Mouse (Mus musculus): Measurements from ENCODE around the gene Ascc3. TPM values are rescaled to one million over a fixed set of nuclear protein-coding genes. Genes with fewer than 3 reads are reported as not detected.
A peak's percentile ranks its signal among the peaks of the same experiment; 100 is the strongest.

Gene Ascc3
- total RNA-seq, 2 experiments from 2014 or later = 14.9 to 19.2 TPM

DNA sequence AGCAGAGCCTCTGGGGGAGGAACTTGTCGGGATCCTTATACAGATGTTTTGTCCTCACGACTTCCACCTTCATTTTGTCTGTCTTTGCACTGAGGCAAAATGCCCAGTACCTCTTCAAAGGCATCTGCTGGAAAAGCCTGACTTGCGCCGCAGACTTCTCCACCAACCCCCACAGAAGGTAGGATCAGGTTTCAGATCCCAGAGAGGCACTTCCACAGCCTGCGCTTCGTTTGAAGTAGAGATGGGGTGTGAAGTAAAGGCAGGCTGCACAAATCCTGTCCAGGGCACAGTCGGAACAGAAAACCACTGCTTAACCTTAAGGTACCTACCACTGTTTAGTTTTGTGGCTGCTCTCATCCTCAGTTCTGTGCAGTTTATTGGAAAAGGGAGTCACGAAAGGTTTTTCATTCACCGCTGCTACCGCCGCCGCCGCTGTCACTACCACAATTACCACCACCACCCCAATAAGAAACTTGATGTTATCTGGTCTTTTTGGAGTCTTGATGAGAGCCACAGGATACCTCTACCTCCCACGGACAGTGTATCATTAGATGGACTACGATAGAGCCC is 300.4 kb downstream of the Ascc3 start:
- no peak for DNase-seq
- intact Hi-C loops (cut with DNase I) = loop anchor here (10.0 kb wide), 1 partner anchor 512 kb away; no protein-coding TSS in a partner anchor

DNA sequence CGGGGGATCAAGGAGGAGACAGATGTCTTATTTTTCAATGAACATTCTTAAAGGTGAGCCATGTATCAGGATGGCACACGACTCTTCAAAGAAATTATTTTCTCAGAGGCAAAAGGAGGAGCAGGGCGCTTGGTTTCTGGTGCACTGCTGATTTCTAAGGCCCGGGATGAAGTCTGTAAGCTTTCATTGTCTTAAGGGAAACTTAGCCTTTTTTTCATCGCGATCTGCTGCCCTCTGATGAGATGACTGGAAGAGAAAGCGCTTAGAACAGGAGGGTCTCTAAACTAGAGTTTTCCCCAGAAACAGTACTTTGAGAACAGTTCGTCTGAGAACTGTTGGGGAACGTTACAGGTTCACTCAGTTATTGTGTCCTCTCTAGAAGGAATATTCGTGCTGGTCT is 301.1 kb downstream of the Ascc3 start:
- DNase-seq = no peak
- intact Hi-C loops (cut with DNase I) = loop anchor here (10.0 kb wide), 1 partner anchor 511 kb away; no protein-coding TSS in a partner anchor

DNA sequence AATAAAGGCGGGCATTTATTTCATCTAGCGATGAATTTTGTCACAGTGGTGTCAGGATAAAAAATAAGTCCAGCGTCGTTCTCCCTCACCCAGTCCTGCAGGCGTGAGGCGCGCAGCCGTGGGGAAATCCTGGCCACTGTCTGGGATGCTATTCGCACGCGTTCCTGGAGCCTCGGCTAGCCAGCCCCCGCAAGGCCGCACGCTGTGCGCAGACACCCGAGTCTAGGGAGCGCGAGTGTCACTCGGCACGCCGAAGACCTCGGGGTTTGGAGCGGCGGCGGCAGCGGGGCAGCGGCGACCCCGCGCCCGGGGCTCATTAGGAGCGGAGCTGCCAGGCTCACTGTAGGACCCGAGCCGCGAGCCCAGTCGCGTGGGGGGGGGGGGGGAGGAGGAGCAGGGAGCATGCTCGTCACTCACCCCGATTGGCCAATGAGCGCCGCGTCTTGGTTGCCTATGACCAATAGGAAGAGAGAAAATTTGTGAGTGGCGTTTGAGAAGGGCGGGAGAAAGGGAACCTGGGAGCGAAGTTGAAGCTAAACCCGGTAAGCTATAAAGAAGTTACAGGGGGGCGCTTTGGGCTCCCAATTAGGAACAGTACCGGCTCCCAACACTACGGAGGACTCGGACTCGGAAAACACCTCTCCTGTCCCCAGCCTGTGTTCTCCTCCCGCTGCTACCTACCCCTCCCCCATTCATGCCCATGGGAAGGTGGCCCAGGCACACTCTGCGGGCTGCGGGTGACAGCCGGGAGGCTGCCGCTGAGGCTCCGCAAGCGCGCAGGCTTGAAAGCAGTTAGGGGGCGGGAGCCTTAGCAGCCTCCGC is 301.9 kb downstream of the Ascc3 start, which contains the start of gene Sim1:
Gene Sim1, plus strand, starts transcription at position 585 of the 822 bp plus-strand sequence.
- peak; percentile 70 to 75 for DNase-seq
- intact Hi-C loops (cut with DNase I) = loop anchor here (10.0 kb wide), 1 partner anchor 510 kb away; no protein-coding TSS in a partner anchor

DNA sequence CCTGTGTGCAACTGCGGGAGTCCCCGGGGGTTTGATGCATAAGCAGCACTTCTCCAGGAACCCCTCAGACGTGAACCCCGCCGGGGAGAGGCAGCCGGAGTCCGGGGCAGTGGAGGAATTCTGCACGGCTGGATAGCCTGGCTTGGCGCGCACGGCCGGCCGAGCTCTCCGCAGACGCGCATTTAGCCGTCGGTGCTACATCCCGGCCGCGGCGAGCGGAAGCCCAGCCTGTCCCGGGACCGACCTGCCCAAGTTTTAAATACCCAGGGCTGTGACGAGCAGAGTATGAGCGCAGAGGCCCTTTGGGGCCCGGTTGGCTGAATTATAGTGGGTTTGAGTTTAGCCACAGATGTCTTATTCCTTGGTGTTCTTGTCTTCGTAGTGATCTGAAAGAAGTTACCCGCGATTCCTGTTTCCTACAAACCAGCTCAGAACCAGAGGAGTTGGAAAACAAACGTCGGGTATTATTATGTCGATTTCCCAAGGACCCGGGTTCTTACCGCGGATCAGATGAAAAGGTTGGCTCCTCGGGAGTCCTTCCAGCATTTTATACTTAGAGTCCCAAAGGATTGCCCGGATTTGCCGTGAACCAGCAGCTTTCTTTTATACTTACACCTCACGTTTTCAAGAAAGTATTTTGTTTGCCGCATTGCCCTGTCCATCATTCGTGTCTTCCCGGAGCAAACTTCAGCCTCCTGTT is 302.8 kb downstream of the Ascc3 start:
- intact Hi-C loops (cut with DNase I) = loop anchor here (10.0 kb wide), 1 partner anchor 510 kb away; no protein-coding TSS in a partner anchor

DNA sequence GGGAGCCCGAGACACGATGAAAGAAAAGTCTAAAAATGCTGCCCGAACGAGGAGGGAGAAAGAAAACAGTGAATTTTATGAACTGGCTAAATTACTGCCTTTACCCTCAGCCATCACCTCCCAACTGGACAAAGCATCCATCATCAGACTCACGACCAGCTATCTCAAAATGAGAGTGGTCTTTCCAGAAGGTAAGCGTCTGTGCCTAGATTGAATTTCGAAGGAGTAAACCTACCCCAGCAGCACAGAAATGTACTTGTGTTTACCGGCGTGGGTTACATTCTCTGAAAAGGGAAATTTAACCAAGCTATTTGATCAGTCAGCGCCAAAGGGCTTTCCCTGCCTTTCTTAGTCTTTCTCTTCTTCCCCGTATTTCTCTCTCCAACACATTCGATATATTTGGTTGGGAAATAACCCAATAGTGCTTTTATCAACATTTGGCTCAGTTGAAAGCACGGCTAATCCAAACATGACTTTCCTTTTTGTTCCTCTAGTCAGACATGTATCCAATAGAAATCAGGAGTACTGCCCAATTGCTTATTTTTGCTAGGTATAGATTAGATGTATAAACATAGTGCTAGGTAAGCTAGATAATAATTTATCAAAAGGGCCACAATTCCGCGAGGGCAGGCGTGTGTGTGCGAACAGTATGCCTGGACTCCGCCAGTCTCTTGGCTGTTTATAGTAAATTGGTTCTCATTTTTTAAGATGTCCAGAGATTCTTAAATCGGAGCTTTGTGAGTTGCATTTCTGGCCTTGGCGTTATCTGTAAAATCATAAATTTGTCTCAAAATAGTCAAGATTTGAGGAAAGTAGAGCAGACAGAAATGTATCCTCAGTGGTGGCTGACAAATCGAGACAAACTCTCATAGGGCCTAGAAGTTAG is 303.7 kb downstream of the Ascc3 start:
- DNase-seq = peak in 1 of 2 experiments; percentile 50
- intact Hi-C loops (cut with DNase I) = loop anchor here (10.0 kb wide), 1 partner anchor 509 kb away; no protein-coding TSS in a partner anchor

More for the DNA sequence above, 302.8 kb downstream of the Ascc3 start:
- DNase-seq = peak in 1 of 2 experiments; percentile 27

DNA sequence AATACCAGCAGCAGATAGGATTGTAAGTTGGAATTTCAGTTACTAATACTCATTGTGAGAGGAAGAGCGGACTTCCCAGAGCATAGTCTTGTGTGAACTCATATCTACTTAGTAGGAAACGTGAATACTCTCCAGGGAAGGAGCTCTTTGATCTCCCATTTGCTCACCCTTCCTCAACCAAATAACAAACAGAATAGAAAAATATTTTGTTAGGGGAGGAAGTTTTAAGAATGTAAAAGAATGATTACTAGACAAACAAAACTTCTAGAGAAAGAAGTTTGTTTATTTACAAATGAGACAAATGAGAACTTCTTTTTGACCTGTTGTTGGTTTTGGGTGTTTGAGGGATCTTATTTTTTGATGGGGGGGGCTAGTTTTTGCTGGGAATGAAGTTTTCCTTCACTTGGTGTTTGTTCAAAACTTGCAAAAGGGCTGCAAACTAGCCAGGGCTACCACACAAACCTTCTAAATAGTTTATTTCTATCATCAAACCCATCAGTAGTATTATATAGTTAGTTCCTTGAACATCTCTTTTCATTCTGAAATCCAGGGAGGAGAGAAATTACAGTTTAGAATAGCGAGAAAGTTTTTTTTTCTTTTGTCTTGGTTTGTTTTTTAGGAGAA is 304.4 kb downstream of the Ascc3 start:
- intact Hi-C loops (cut with DNase I) = loop anchor here (10.0 kb wide), 1 partner anchor 508 kb away; no protein-coding TSS in a partner anchor
- DNase-seq = peak in 1 of 2 experiments; percentile 15

DNA sequence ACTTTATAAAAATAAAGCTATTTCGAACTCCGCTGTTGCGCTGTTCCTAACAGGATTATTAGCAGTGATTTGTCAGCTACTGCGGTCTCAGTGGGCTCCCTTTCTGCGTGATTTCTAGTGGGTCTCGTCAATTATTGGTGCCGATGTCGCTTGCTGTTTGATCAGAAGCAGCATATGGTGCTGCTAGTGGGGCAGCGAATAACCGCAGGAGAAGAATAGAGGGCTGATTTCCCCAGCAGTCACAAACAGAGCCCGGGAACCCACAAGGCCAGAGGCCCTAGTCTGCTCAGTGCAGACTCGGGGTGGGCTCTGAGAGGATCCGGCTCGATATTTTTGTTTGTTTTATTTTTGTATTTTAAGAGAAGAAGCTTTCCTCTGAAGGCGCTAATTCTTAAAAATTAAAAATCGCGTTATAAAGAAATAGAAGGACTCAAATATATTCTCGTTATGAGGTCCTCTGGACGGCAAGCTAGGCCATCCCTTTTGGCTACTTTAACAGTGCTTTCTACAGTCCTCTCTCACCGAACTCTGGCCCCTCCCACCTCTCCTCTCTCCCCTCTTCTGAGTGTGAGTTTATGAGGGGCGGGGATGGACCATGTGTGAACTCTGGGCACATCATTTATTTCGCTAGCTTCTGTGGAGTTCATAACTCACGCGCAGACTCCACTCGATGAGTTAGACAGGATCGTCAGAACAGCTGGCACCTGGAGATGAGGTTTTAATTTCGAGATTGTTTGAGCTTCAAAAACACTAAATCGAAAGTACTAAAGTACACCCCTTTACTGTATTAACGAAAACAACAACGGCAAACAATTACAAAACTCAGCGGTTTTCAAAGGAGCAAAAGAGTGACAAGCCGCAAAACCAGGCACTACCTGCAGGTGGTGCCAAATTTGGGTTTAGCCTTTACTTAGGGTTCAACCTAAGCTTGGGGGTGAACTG is 305.3 kb downstream of the Ascc3 start:
- intact Hi-C loops (cut with DNase I) = loop anchor here (10.0 kb wide), 1 partner anchor 507 kb away; no protein-coding TSS in a partner anchor
- peak; percentile 51 to 52 for DNase-seq

DNA sequence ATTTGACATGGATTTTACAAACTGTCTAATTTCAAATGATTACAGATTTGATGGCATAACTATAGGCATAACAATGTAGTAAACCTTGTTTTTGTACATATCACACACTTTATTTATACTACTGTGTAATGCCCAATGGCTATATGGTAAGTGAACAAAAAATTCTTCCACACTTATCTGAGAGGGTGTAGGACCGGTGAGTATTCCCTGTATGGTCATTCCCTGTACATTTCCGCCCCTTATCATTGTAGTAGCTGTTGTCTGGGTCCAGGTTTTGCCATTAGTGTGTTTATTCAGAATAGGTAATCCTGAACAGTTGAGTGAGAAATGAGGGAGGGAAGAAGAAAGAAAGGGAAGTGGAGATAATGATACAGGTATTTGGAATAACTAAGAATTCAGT is 306.2 kb downstream of the Ascc3 start:
- intact Hi-C loops (cut with DNase I) = loop anchor here (10.0 kb wide), 1 partner anchor 506 kb away; no protein-coding TSS in a partner anchor
- DNase-seq = peak in 1 of 2 experiments; percentile 21

DNA sequence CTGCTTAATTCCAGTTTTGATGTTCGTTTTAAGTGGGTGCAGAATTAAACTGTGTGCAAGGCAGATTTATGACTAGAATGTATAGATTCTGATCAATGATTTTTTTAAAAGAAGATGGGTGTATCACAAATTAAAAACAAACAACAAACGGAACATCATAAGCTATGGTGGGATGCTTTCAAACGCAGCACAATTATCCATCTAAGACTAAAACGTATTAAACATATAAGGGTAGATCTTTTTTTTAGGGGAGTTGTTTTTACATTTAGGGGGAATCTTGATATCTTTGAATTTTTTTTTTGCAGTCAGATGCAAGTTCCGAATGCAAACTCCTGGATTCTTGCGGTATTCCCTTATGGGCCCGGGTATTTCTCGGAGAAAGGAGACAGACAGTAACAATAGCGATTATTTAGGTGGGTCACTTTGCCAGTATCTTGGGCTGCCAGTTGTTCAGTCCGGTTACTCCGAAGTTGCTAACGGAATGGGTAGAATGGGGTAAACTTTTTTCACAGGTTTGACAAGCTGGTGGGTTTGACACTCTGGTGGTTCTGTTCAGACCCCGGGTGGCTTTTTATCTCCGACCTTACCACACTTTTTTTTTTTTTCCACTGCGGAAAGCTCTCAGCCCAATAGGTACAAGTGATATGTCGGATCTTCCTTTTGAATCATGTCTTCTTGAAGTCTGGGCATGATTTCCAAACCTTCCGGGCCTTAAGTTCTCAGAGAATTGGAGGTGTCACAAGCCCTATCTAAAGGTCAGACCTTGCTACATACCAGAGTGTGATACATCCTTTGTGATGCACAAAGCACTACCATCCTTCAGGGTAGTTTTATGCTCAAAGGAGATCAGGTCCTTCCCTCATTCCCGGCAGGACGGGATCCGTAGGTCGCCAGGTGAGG is 307.6 kb downstream of the Ascc3 start:
- DNase-seq = peak in 1 of 2 experiments; percentile 24
- intact Hi-C loops (cut with DNase I) = loop anchor here (5.0 to 10.0 kb wide), 3 partner anchors 198 to 505 kb away; partner anchors contain the start of gene Ascc3

Measured in heart, postnatal 10 days (tissue).